Mouse (Mus musculus): Measurements from ENCODE around the gene Gnb3.
"Not testable (repeated sequence)": the region's sequence is repeated elsewhere in the genome, so short reads cannot be mapped to it uniquely, and the experiment has no call there.

Gene Gnb3

DNA sequence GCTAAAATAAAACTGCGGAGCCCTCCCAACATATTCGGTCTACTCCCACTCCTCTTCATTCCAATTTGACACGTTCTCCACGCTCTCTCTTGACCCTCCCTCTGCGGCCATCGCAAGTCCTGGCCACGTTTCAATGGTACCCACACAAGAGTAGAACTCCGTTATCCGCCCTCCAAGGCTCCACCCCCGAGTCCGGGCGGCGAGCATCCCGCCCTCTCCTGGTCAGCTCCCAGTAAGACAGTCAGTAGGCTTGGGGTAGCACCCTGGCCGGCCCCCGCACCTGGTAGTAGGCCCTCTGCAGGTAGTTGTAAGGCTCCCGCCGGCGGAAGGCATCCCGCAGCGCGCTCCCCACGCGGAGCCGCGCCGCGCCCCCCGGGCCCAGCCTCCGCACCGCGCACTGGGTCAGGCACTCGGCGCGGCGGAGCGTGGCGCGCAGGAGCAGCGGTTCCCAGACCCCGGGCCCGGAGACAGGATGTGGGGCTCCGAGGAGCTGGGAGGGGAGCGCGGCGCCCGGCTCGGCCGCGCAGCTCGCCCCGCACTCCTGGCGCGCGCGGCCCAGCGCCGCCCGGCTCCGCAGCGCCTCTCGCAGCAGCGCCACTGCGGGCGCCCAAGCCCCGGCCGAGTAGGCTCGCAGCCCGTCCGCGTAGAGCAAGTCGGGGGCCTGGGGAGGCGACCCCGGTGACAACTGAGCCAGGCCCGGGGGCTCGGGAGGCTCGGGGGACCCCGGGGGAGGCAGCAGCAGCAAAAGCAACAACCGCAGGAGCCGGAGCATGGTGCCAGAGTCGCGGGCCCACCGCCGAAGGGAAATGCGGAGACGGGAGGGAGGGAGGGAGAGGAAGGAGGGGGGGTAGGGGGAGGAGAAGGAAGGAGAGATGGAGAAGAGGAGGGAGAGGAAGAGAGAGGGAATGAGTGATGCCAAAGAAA, 17.1 kb upstream of the Gnb3 start, which contains the start of gene P3h3:
Gene P3h3 (minus strand): TSS at position 837 of the 924 bp plus-strand sequence.
- DNase-seq = peak; percentile 79

DNA sequence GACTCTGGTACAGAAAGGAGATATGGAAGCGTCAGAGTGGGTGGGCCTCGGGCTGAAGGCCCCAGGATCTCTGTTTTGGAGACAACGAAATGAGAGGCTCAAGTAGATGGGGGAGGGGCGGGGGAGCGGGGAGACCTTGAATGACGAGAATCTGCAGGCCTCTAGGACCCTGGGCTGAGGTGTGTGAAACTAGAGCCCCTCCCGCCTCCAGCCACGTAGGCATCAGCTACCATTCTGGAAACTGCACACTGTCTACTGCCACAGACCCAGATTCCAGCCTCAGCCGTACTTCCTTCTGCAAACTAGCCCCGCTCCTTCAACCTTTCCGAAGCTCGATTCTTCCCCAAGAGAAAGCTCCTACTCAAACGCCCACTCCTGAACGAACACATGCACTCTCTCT, 16.2 kb upstream of the Gnb3 start:
- DNase-seq = no peak

DNA sequence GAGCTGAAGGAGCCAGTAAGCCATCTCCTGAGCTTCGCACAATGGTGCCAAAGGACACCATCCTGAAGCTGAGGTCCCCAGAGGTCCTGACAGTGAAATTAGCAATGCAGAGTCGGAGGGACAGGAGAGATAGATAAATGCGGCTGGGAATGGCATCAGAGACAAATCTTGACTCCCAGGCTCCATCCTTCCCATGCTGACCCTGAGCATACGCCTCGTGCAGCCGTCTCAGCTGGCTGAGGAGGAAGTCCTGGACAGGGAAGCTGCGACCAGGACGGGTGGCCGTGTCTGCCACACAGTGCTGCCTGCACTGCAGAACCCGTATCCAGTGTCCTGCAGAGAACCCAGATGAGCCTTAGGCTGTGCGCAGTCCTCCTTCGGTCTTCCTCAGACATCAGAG, 14.6 kb upstream of the Gnb3 start:
- DNase-seq = no peak

GRCm38 (mm10) chr6:124850535-124850934, 10.5 kb upstream of the Gnb3 start:
- DNase-seq = no peak

- peak; percentile 95 for DNase-seq
Observed at GRCm38 (mm10) chr6:124847305-124847704, 7.2 kb upstream of the Gnb3 start.

DNA sequence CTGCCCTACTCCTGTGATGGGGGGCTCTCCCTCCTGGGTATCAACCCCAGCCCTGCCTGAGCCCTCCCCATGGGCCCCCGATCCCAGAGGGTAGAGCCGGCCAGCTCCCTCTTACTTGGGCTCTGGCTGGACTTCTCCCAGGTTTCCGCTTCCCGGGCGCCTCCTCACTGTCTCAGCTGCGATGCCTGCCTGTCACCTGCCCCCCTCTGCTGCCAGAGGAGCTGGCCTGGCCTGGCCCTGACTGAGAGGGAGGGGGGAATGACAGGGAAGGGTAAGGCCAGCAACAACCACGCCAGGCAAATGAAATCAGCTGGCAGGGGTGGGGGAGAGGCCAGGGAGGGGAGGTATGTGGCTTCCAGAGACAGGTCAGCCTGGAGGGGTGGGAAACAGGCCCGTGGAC, 270 bp downstream of the Gnb3 start:
- DNase-seq = no peak

GRCm38 (mm10) chr6:124836411-124836810, 3.7 kb downstream of the Gnb3 start:
- no peak for DNase-seq

DNA sequence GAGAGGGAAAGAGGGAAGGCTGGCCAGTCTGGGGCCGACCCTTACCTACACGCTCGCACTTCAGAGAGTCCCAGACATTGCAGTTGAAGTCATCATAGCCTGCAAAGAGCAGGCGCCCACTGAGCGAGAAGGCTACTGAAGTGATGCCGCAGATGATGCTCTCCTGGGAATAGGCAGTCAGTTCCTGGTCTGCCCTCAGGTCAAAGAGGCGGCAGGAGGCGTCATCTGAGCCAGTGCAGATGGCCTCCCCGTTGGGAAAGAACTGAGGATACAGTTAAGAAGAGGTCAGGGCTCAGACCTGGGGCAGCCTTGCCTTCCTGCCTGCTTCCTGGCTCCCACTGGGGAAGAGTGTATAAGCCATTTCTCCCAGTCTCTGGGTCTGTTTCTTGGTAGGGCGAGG, 4.5 kb downstream of the Gnb3 start:
- DNase-seq = peak; percentile 64

DNA sequence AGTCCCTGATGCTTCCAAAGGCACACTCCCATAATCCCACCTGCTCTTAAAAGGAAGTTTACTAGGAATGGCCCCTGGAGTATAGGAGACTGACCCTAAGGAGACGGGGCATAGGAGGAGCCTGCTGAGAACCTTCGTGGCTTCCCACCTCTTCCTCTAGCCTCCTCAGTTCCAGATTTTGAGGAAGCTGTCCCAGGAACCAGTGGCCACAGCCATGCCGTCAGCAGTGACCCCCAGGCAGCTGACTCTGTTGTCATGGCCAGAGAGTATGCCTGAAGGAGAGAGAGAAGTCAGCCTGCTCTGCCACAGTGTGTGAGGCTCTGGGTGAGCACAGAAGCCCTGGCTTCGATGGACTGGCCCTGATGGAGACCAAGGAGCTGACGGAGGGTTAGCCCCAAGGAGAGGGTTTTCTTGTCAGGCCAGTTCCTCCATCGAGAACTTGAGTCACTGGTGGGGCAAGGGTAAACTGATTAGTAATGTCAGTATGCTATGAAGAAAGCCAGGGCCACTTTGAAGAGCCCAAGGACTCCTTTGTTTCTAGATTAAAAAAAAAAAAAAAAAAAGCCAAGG, 5.5 kb downstream of the Gnb3 start:
- no peak for DNase-seq

GRCm38 (mm10) chr6:124831649-124832048, 8.4 kb downstream of the Gnb3 start:
- DNase-seq = no peak

DNA sequence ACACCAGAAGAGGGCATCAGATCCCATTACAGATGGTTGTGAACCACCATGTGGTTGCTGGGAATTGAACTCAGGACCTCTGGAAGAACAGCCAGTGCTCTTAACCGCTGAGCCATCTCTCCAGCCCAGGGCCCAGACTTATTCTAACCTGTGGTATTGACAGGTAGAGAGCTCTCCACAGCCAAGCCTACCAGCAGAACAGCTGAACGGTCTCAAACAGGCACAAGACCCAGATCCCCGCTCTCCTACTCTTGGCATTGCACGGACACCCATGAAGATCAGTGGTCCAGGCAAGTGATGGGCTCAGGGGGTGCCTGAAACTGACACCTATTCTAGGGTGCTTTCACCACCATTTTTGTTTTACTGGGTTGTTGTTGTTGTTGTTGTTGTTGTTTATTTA, 8.9 kb downstream of the Gnb3 start:
- not testable (repeated sequence) for DNase-seq

DNA sequence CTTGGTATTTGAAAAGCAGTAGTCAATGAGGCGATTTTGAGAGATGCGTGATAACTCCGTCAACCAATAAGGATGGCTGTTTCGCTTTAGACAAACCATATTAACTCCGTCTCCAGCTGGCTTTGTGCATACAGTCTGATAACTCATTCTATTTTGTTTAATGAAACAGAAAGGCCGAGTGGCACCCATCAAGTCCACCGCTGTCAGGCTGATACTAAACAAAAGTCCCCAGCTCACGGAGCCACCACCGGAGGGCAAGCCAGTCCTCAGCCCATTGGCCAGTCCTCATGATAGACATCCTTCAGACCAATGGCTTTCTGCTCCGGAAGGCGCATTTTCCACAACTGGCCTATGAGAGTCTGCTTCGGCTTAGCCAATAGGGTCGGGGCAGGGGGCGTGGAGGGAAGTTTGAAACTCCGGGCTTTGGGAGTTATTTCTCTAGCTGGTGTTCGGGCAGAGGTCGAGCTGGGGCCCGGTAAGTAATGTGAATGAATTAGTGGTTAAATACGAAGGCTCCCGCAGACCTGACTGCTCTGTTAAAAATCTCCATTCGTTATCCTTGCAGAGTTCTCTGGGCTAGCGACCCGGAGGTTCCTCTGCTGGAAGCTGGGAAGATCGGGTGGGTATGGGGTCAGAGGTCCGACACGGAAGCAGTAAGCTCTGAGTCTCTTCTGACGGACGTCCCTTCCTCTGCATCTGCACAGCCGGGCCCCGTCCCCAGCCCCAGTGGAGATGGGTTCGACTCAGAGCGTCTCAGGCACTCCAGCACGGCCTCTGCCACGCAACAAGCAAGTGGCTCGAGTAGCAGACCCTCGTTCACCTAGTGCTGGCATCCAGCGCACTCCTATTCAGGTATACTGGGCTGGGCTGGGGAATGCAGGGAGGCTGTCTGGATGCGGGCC, 10.0 kb downstream of the Gnb3 start:
- DNase-seq = peak; percentile 92

DNA sequence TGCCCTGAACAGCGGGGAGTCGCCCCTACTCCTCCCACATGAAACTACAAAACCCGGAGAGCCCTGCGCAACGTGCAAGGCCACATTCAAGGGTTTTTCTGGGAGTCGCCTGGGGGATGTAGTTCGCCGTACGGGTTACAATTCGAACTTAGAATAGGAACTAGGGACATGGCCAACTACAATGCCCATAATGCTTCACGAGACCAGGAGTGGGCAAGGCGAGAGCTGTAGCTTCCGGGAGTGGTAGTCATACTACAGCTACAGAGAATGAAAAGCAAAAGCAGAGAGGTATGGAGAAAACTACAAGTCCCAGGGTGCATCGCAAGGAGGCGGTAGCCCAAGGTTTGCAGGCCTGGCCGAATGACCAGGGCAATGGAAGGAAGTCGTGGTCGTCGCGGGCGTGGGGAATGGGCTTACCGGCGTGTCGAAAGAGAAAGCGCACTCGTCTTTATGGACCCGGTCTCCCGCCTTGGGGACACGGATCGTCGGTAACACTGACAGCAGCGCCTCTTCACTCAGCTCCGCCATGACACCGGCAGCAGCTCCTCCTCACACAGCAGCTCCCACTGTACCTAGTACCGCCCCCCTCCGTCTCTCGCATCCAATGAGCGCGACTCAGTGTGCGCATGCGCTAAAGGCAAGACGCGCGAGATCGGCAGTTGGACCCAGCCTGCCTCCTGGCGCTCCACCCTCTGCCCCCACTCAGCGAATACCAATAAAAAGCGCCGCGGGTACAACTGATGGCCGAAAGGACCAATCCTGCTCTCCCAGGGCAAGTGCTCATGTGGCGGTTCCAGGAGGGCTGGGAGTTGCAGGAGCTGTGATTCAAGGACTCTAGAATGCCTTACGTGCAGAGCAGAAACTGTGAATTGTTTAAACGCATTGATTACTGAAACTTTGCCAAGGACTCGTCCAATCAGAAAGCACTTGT, 10.9 kb downstream of the Gnb3 start, which contains the start of the genes Usp5 and Cdca3:
Gene Usp5 (minus strand): TSS at position 617 of the 931 bp plus-strand sequence.
Gene Cdca3 (plus strand): TSS at position 680 of the 931 bp plus-strand sequence.
- DNase-seq = peak; percentile 97

DNA sequence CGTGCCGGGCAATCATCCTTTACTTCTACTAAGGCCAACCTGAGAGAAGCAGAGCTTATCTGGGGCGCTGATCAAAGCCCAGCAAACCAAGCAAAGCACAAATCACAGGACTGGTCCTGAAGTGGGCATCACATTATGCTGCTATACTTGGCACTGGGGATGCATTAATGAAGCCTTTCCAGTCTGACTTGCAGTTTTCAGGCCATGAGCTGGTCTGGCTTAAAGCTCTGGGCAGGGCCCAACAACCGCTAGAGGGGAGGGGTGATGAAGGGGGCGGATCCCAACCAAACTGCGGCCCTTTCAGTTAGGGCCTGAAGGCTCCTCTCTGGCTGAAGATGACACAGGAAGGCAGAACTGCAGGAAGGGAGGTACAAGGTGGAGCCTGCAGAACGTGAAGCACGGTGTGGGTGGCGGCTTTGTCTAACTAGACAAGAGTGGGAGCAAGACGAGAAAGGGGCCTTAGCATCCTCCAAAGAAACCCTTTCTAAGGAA, 11.9 kb downstream of the Gnb3 start:
- no peak for DNase-seq

GRCm38 (mm10) chr6:124822049-124822448, 18.0 kb downstream of the Gnb3 start:
- DNase-seq = no peak

DNA sequence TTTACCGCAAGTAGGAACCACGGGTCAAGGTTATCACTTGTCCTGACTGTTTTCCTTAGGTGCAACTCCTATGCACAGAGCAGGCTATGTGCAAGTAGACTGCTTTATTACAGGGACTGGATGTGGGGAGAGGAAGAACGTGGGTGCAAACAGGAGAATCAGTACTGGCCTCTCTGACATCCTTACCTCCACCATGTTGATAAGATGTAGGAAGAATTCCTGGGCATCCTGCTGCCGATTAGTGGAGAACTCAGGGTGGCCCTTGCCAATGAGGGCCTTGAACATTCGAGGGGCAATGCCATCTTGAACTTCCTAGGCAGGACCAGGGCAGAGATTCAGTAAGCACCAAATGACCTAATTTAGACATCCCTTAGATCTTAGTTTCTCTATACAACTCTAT, 19.2 kb downstream of the Gnb3 start:
- DNase-seq = no peak

DNA sequence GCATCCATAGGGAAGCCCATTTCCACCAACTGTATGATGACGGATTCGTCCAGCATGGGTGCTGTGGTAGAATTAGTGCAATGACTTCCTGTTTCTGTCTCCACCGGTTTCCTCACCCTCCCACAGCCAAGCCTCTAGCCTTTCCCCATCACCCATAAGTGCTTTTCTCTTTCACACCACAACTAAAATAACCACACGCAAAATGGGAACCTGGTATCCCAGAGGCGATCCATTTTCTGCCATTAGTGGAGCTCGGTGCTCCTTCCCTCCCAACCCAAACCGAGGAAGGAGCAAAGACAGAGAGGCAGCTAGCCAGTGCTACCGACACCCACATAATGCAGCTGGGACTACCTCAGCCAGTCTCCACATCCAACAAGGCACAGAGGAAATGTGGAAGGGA, 22.1 kb downstream of the Gnb3 start:
- DNase-seq = no peak

DNA sequence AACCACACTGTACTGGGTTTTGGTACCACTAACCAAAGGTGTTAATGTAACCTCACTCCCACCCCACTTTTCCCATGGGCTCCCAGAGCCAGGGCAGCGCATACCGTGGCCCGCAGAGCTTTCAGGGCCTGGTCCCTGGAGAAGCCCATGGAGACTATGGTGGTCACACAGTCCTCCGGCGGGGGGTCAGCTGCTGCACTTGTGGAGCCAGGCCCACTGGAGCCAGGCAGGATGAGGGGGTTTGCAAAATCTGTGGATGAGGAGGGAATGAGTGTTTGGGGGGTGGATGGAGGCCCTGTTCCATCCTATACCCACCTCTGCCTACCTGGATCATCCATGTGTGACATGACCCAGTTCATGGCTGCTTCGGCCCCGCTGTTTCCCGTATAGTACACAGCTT, 22.5 kb downstream of the Gnb3 start:
- DNase-seq = no peak

- no peak for DNase-seq
Observed at GRCm38 (mm10) chr6:124817125-124817524, 22.9 kb downstream of the Gnb3 start.

DNA sequence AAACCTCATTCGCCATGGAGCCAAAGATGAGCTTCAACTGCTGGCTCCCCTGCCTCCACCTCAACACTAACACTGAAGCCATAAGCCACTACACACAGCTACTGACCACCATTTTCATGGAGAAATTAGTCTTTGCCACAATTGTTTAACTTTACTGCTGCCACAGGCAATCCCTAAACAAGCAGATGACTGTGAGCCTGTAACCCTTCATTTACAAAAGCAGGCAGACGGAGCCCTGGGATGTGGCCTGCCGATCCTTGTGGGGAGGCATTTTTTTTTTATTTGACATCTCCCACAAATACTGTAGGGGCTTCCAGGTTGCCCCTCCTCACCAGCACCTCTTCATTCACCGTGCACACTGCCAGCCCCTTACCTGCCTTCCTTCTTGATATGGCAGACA, 23.5 kb downstream of the Gnb3 start:
- DNase-seq = no peak

GRCm38 (mm10) chr6:124814858-124815774, 25.0 kb downstream of the Gnb3 start:
- no peak for DNase-seq

Data from lung, postnatal 14 days (tissue).